Mouse (Mus musculus) right cerebral cortex, postnatal 14 days (tissue): ENCODE measurements at regions not wholly inside any gene's neighbourhood (a gene's known extent, or its start where the extent isn't known, plus 50 kb on each side); places are given as distances from the start of the nearest gene placed in this dataset.

Experiments
- DNase-seq: peaks from one replicate; pipeline ENCODE4 v3.0.0; 2022

GRCm38 (mm10) chr13:83113808-83114207 lies 390.0 kb upstream of the Mef2c start:
- DNase-seq = no peak

GRCm38 (mm10) chr13:83114401-83114800 lies 389.4 kb upstream of the Mef2c start:
- no peak for DNase-seq

- no peak for DNase-seq
These were observed 388.1 kb upstream of the Mef2c start for GRCm38 (mm10) chr13:83115691-83116090.

GRCm38 (mm10) chr13:83120343-83120742 lies 383.5 kb upstream of the Mef2c start:
- DNase-seq = no peak

GRCm38 (mm10) chr13:83123596-83123995 lies 380.2 kb upstream of the Mef2c start:
- DNase-seq = no peak

GRCm38 (mm10) chr13:83124651-83125050 lies 379.2 kb upstream of the Mef2c start:
- DNase-seq = no peak

- peak; percentile 14 for DNase-seq
These were observed 377.4 kb upstream of the Mef2c start for GRCm38 (mm10) chr13:83126438-83126837.

- no peak for DNase-seq
These were observed 372.5 kb upstream of the Mef2c start for GRCm38 (mm10) chr13:83131129-83131981.

- DNase-seq = no peak
These were observed 371.9 kb upstream of the Mef2c start for GRCm38 (mm10) chr13:83131982-83132354.

- peak; percentile 9 for DNase-seq
These were observed 370.9 kb upstream of the Mef2c start for GRCm38 (mm10) chr13:83132671-83133638.

- DNase-seq = no peak
These were observed 360.5 kb upstream of the Mef2c start for GRCm38 (mm10) chr13:83143316-83143715.

GRCm38 (mm10) chr13:83154626-83155124 lies 349.2 kb upstream of the Mef2c start:
- no peak for DNase-seq

- peak; percentile 8 for DNase-seq
These were observed 343.9 kb upstream of the Mef2c start for GRCm38 (mm10) chr13:83159969-83160368.

- DNase-seq = no peak
These were observed 341.1 kb upstream of the Mef2c start for GRCm38 (mm10) chr13:83162761-83163160.

GRCm38 (mm10) chr13:83175086-83175485 lies 328.7 kb upstream of the Mef2c start:
- no peak for DNase-seq

- DNase-seq = no peak
These were observed 301.7 kb upstream of the Mef2c start for GRCm38 (mm10) chr13:83201931-83202671.

- no peak for DNase-seq
These were observed 297.2 kb upstream of the Mef2c start for GRCm38 (mm10) chr13:83206622-83207021.

- DNase-seq = no peak
These were observed 296.3 kb upstream of the Mef2c start for GRCm38 (mm10) chr13:83207513-83207912.

GRCm38 (mm10) chr13:83208111-83208510 lies 295.7 kb upstream of the Mef2c start:
- DNase-seq = no peak

- no peak for DNase-seq
These were observed 289.0 kb upstream of the Mef2c start for GRCm38 (mm10) chr13:83214811-83215210.

- DNase-seq = no peak
These were observed 287.4 kb upstream of the Mef2c start for GRCm38 (mm10) chr13:83216454-83216853.

- no peak for DNase-seq
These were observed 251.4 kb upstream of the Mef2c start for GRCm38 (mm10) chr13:83252452-83252851.

- no peak for DNase-seq
These were observed 237.2 kb upstream of the Mef2c start for GRCm38 (mm10) chr13:83266591-83266990.
